Mouse (Mus musculus): ENCODE results near the gene Bicc1.

Bicc1 gene

GRCm38 (mm10) chr10:71144191-71144590 is 15.3 kb downstream of the Bicc1 start:
- TF ChIP-seq GATA4 (IDR thresholded peaks at IDR 0.05; ENCODE audit: insufficient replicate concordance, low read length): no peak

- TF ChIP-seq GATA4 (IDR thresholded peaks at IDR 0.05; ENCODE audit: insufficient replicate concordance, low read length): no peak
Measured at GRCm38 (mm10) chr10:71142568-71142967, 16.9 kb downstream of the Bicc1 start.

- TF ChIP-seq GATA4 (IDR thresholded peaks at IDR 0.05; ENCODE audit: insufficient replicate concordance, low read length): no peak
Measured at GRCm38 (mm10) chr10:71140281-71140845, 19.1 kb downstream of the Bicc1 start.

- TF ChIP-seq GATA4 (IDR thresholded peaks at IDR 0.05; ENCODE audit: insufficient replicate concordance, low read length): no peak
Measured at GRCm38 (mm10) chr10:71138852-71139197, 20.7 kb downstream of the Bicc1 start.

GRCm38 (mm10) chr10:71138132-71138851 is 21.2 kb downstream of the Bicc1 start:
- TF ChIP-seq GATA4 (IDR thresholded peaks at IDR 0.05; ENCODE audit: insufficient replicate concordance, low read length): no peak

GRCm38 (mm10) chr10:71137606-71138005 is 21.9 kb downstream of the Bicc1 start:
- no peak for TF ChIP-seq GATA4 (IDR thresholded peaks at IDR 0.05; ENCODE audit: insufficient replicate concordance, low read length)

GRCm38 (mm10) chr10:71131333-71131732 is 28.2 kb downstream of the Bicc1 start:
- TF ChIP-seq GATA4 (IDR thresholded peaks at IDR 0.05; ENCODE audit: insufficient replicate concordance, low read length): no peak

GRCm38 (mm10) chr10:71130261-71130660 is 29.2 kb downstream of the Bicc1 start:
- TF ChIP-seq GATA4 (IDR thresholded peaks at IDR 0.05; ENCODE audit: insufficient replicate concordance, low read length): no peak

- TF ChIP-seq GATA4 (IDR thresholded peaks at IDR 0.05; ENCODE audit: insufficient replicate concordance, low read length): no peak
Measured at GRCm38 (mm10) chr10:71127951-71128331, 31.6 kb downstream of the Bicc1 start.

- no peak for TF ChIP-seq GATA4 (IDR thresholded peaks at IDR 0.05; ENCODE audit: insufficient replicate concordance, low read length)
Measured at GRCm38 (mm10) chr10:71127278-71127950, 32.1 kb downstream of the Bicc1 start.

GRCm38 (mm10) chr10:71123974-71124373 is 35.5 kb downstream of the Bicc1 start:
- TF ChIP-seq GATA4 (IDR thresholded peaks at IDR 0.05; ENCODE audit: insufficient replicate concordance, low read length): no peak

- no peak for TF ChIP-seq GATA4 (IDR thresholded peaks at IDR 0.05; ENCODE audit: insufficient replicate concordance, low read length)
Measured at GRCm38 (mm10) chr10:71123395-71123794, 36.1 kb downstream of the Bicc1 start.

GRCm38 (mm10) chr10:71122480-71122879 is 37.0 kb downstream of the Bicc1 start:
- no peak for TF ChIP-seq GATA4 (IDR thresholded peaks at IDR 0.05; ENCODE audit: insufficient replicate concordance, low read length)

- TF ChIP-seq GATA4 (IDR thresholded peaks at IDR 0.05; ENCODE audit: insufficient replicate concordance, low read length): no peak
Measured at GRCm38 (mm10) chr10:71120769-71121165, 38.7 kb downstream of the Bicc1 start.

- TF ChIP-seq GATA4 (IDR thresholded peaks at IDR 0.05; ENCODE audit: insufficient replicate concordance, low read length): no peak
Measured at GRCm38 (mm10) chr10:71120121-71120768, 39.3 kb downstream of the Bicc1 start.

Data from liver, adult (tissue).